Mouse (Mus musculus) E14TG2a.4 (cell line): Measurements from ENCODE around the gene Znhit2.

Experiments used
- H3K27me3 ChIP-seq: 2 replicates; pipeline ENCODE4 v1.6.1; 2014; ENCODE audit warnings: low read length, control low read depth; ENCODE audit not compliant: insufficient read depth
- H3K36me3 ChIP-seq: 2 replicates; pipeline ENCODE4 v1.6.1; 2014; ENCODE audit warnings: low read length, control low read depth; ENCODE audit not compliant: insufficient read depth
- H3K4me1 ChIP-seq: replicated peaks from 2 replicates; pipeline ENCODE4 v1.6.1; 2014; ENCODE audit warnings: low read depth, low read length, control low read depth
- H3K4me3 ChIP-seq: replicated peaks from 2 replicates; pipeline ENCODE4 v1.5.1; 2014; ENCODE audit warnings: mild to moderate bottlenecking, low read length
- H3K9me3 ChIP-seq: 2 replicates; pipeline ENCODE4 v1.6.1; 2014; ENCODE audit warnings: low read length, control low read depth
- CTCF ChIP-seq: conservative IDR thresholded peaks from 2 replicates; pipeline ENCODE4 v1.5.1; 2014; ENCODE audit warnings: low read length
- NANOG ChIP-seq: IDR thresholded peaks from 2 replicates; pipeline ENCODE4 v1.6.1; 2014; ENCODE audit warnings: borderline replicate concordance, low read length, mixed read lengths
- POU5F1 ChIP-seq: IDR thresholded peaks from 2 replicates; pipeline ENCODE4 v1.6.1; 2014; ENCODE audit warnings: low read length, borderline replicate concordance

Gene Znhit2

GRCm38 (mm10) chr19:6066571-6066970 lies 5.6 kb downstream of the Znhit2 start:
- TF ChIP-seq NANOG (no peak), POU5F1 (no peak), CTCF (no peak)
- peaks cover 50% of the 10 kb centered on the region for H3K36me3 ChIP-seq
- H3K4me1 ChIP-seq, result peaks cover 75% of the 10 kb centered on the region
- H3K27me3 ChIP-seq, result no peaks in the 10 kb centered on the region
- peak overlapping the region; percentile 86 for H3K4me3 ChIP-seq
- no peaks in the 10 kb centered on the region for H3K9me3 ChIP-seq

GRCm38 (mm10) chr19:6067011-6067723 lies 6.2 kb downstream of the Znhit2 start:
- H3K27me3 ChIP-seq, result no peaks in the 10 kb centered on the region
- peaks cover 76% of the 10 kb centered on the region for H3K4me1 ChIP-seq
- TF ChIP-seq CTCF (peak; percentile 78), POU5F1 (no peak), NANOG (no peak)
- H3K9me3 ChIP-seq, result no peaks in the 10 kb centered on the region
- peak overlapping the region; percentile 86 for H3K4me3 ChIP-seq
- H3K36me3 ChIP-seq, result peaks cover 48% of the 10 kb centered on the region

- Histone ChIP-seq H3K9me3 (no peaks in the 10 kb centered on the region), H3K4me3 (peak within 1 kb of the TSS; percentile 86), H3K4me1 (peaks cover 75% of the 10 kb centered on the region), H3K27me3 (no peaks in the 10 kb centered on the region), H3K36me3 (peaks cover 46% of the 10 kb centered on the region)
- no peak for TF ChIP-seq CTCF
- TF ChIP-seq NANOG, result no peak
- no peak for TF ChIP-seq POU5F1
Measured at GRCm38 (mm10) chr19:6067724-6068415, 6.9 kb downstream of the Znhit2 start, which contains the start of gene Tm7sf2. TSS of gene Tm7sf2 (minus strand) at chr19:6068373.

- Histone ChIP-seq H3K9me3 (no peaks in the 10 kb centered on the region), H3K4me3 (no peak overlapping the region), H3K4me1 (peaks cover 66% of the 10 kb centered on the region), H3K36me3 (peaks cover 44% of the 10 kb centered on the region), H3K27me3 (no peaks in the 10 kb centered on the region)
- no peak for TF ChIP-seq POU5F1
- TF ChIP-seq CTCF, result no peak
- no peak for TF ChIP-seq NANOG
Measured at GRCm38 (mm10) chr19:6068951-6069350, 8.0 kb downstream of the Znhit2 start.

GRCm38 (mm10) chr19:6069851-6070250 lies 8.9 kb downstream of the Znhit2 start:
- H3K4me1 ChIP-seq, result peaks cover 62% of the 10 kb centered on the region
- H3K4me3 ChIP-seq, result peak overlapping the region; percentile 79; the same call in 1 of the 2 replicates
- peaks cover 50% of the 10 kb centered on the region for H3K36me3 ChIP-seq
- H3K27me3 ChIP-seq, result no peaks in the 10 kb centered on the region
- no peaks in the 10 kb centered on the region for H3K9me3 ChIP-seq
- TF ChIP-seq POU5F1 (no peak), NANOG (no peak), CTCF (no peak)

- Histone ChIP-seq H3K9me3 (no peaks in the 10 kb centered on the region), H3K36me3 (peaks cover 54% of the 10 kb centered on the region), H3K4me1 (peaks cover 62% of the 10 kb centered on the region), H3K4me3 (peak overlapping the region; percentile 79), H3K27me3 (no peaks in the 10 kb centered on the region)
- TF ChIP-seq NANOG (no peak), POU5F1 (no peak), CTCF (no peak)
Measured at GRCm38 (mm10) chr19:6070571-6071250, 9.7 kb downstream of the Znhit2 start.

GRCm38 (mm10) chr19:6071261-6071660 lies 10.3 kb downstream of the Znhit2 start:
- Histone ChIP-seq H3K36me3 (peaks cover 54% of the 10 kb centered on the region), H3K4me1 (peaks cover 65% of the 10 kb centered on the region), H3K9me3 (no peaks in the 10 kb centered on the region), H3K27me3 (no peaks in the 10 kb centered on the region), H3K4me3 (peak overlapping the region; percentile 79)
- no peak for TF ChIP-seq POU5F1
- TF ChIP-seq NANOG, result no peak

- Histone ChIP-seq H3K36me3 (peaks cover 56% of the 10 kb centered on the region), H3K4me3 (no peak overlapping the region), H3K9me3 (no peaks in the 10 kb centered on the region), H3K27me3 (no peaks in the 10 kb centered on the region), H3K4me1 (peaks cover 57% of the 10 kb centered on the region)
- TF ChIP-seq CTCF (no peak), NANOG (no peak), POU5F1 (no peak)
Measured at GRCm38 (mm10) chr19:6073889-6074288, 12.9 kb downstream of the Znhit2 start.
